Mouse (Mus musculus): ENCODE data around the gene Ubtd2.

GRCm38 (mm10) chr11:32556333-32556990 lies 101.3 kb downstream of the Ubtd2 start:
- no peak for TF ChIP-seq POLR2A (IDR thresholded peaks at IDR 0.05; ENCODE audit: borderline replicate concordance, extremely low read depth, low read depth, low read length)
- TF ChIP-seq CTCF (IDR thresholded peaks at IDR 0.05; ENCODE audit: insufficient read depth, low read length) = no peak

All from lung, adult 2 months (tissue).